Mouse (Mus musculus) myocyte (in vitro differentiated cells): Measurements from ENCODE around the gene Gm609. TPM values are rescaled to one million over a fixed set of nuclear protein-coding genes. Genes with fewer than 3 reads are reported as not detected.
"Not testable (repeated sequence)": the region's sequence is repeated elsewhere in the genome, so short reads cannot be mapped to it uniquely, and the experiment has no call there.

Experiments used
- H3K27me3 ChIP-seq: one replicate; pipeline ENCODE4 v1.6.1; 2011; ENCODE audit not compliant: control insufficient read depth, insufficient read depth, insufficient read length
- H3K36me3 ChIP-seq: one replicate; pipeline ENCODE4 v1.6.1; 2011; ENCODE audit not compliant: control insufficient read depth, insufficient read depth
- H3K4me2 ChIP-seq: one replicate; pipeline ENCODE4 v1.6.1; 2011; ENCODE audit warnings: low read depth, control low read depth
- H3K4me3 ChIP-seq: one replicate; pipeline ENCODE4 v1.5.1; 2011; ENCODE audit warnings: mild to moderate bottlenecking, control low read depth, moderate library complexity
- H3K79me2 ChIP-seq: one replicate; pipeline ENCODE4 v1.6.1; 2011; ENCODE audit not compliant: control insufficient read depth, insufficient read depth
- H3ac ChIP-seq: one replicate; pipeline ENCODE4 v1.6.1; 2011; ENCODE audit not compliant: control insufficient read depth, insufficient read length
- CEBPB ChIP-seq: IDR thresholded peaks from 2 replicates; pipeline ENCODE4 v1.6.1; 2011; ENCODE audit warnings: mild to moderate bottlenecking, moderate library complexity; ENCODE audit not compliant: poor library complexity, insufficient read depth, severe bottlenecking
- E2F4 ChIP-seq: IDR thresholded peaks from one replicate; pipeline ENCODE4 v1.6.1; 2011; ENCODE audit warnings: mild to moderate bottlenecking, control low read depth, moderate library complexity; ENCODE audit not compliant: insufficient read depth
- MAX ChIP-seq: IDR thresholded peaks from one replicate; pipeline ENCODE4 v1.6.1; 2011; ENCODE audit warnings: low read depth, mild to moderate bottlenecking, control low read depth
- MYOD1 ChIP-seq, 3 experiments: IDR thresholded peaks; one replicate each; pipeline ENCODE4 v1.6.1; 2011; ENCODE audit warnings: control low read depth in 2 of 3, low read depth in 2 of 3, mild to moderate bottlenecking in 2 of 3, moderate library complexity in 1 of 3; ENCODE audit not compliant: insufficient read length in 2 of 3, control insufficient read depth in 1 of 3
- MYOG ChIP-seq, 3 experiments: IDR thresholded peaks; one replicate each; pipeline ENCODE4 v1.6.1; 2011; ENCODE audit warnings: control low read depth in 2 of 3, low read depth in 2 of 3, mild to moderate bottlenecking in 2 of 3; ENCODE audit not compliant: insufficient read length in 2 of 3, control insufficient read depth in 1 of 3, insufficient read depth in 1 of 3
- POLR2A ChIP-seq: IDR thresholded peaks from one replicate; pipeline ENCODE4 v1.6.1; 2011; ENCODE audit warnings: low read depth, mild to moderate bottlenecking, control low read depth, moderate library complexity; ENCODE audit not compliant: insufficient read length
- POLR2AphosphoS2 ChIP-seq: IDR thresholded peaks from one replicate; pipeline ENCODE4 v1.6.1; 2011; ENCODE audit warnings: low read depth, control low read depth; ENCODE audit not compliant: insufficient read length
- REST ChIP-seq: IDR thresholded peaks from one replicate; pipeline ENCODE4 v1.6.1; 2011; ENCODE audit warnings: mild to moderate bottlenecking, control low read depth, moderate library complexity; ENCODE audit not compliant: insufficient read depth, insufficient read length
- SRF ChIP-seq: IDR thresholded peaks from one replicate; pipeline ENCODE4 v1.6.1; 2011; ENCODE audit warnings: low read depth; ENCODE audit not compliant: control insufficient read depth, insufficient read length
- TCF12 ChIP-seq: IDR thresholded peaks from one replicate; pipeline ENCODE4 v1.6.1; 2011; ENCODE audit warnings: mild to moderate bottlenecking, control low read depth; ENCODE audit not compliant: poor library complexity, insufficient read depth, severe bottlenecking
- TCF3 ChIP-seq: IDR thresholded peaks from one replicate; pipeline ENCODE4 v1.6.1; 2011; ENCODE audit warnings: low read depth, control low read depth; ENCODE audit not compliant: insufficient read length
- USF1 ChIP-seq: IDR thresholded peaks from one replicate; pipeline ENCODE4 v1.6.1; 2011; ENCODE audit warnings: low read depth, mild to moderate bottlenecking, control low read depth, moderate library complexity
- polyA plus RNA-seq: library from polyadenylated mRNA; unstranded; fragments of >200 nt; fragmentation: generic; extraction: Trizol; gene quantifications from one replicate; pipeline ENCODE4 v1.2.1, GENCODE M21; 2012; ENCODE audit warnings: missing spikeins

Gm609 gene
- polyA plus RNA-seq, 1 experiment: not detected

DNA sequence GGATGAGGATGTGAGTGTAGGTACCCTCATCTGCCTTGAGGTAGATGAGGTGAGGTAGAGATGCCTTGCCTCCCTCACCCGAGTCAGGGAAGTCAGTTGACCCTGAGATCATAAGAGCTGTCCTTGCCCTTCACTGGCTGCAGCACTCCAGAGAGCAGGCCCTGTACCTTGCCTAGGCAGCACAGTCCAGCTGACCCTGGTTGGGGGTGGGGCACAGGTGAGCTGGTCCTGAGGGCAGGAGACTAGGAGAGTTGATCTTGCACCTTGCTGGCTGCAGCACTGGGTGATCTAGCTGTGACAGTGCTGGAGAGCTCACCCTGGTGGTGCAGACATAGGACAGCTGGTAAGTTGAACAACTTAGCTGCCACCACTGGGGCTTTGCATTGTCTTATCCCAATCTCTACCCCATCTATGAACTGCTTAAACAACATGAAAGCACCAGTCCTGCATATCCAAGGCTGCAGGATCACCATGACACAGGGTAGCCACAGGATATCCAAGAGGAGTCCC lies 55.5 kb downstream of the Gm609 start:
- H3K4me3 ChIP-seq: no peak overlapping the region
- H3K4me2 ChIP-seq: no peak overlapping the region
- no peaks in the 10 kb centered on the region for H3K36me3 ChIP-seq
- no peaks in the 10 kb centered on the region for H3K27me3 ChIP-seq
- no peak for TF ChIP-seq USF1
- no peak for TF ChIP-seq TCF12
- TF ChIP-seq MYOD1 (IDR thresholded peaks at IDR 0.05; ENCODE audit: control insufficient read depth in 1 of 3, insufficient read length in 2 of 3, low read depth in 2 of 3): no peak
- no peak for TF ChIP-seq MAX
- no peak for TF ChIP-seq POLR2A
- TF ChIP-seq SRF: no peak
- no peak for TF ChIP-seq TCF3
- TF ChIP-seq CEBPB: no peak
- no peak for TF ChIP-seq POLR2AphosphoS2
- no peak for TF ChIP-seq REST
- TF ChIP-seq E2F4: no peak
- TF ChIP-seq MYOG (IDR thresholded peaks at IDR 0.05; ENCODE audit: control insufficient read depth in 1 of 3, insufficient read depth in 1 of 3, insufficient read length in 2 of 3, low read depth in 2 of 3): no peak
- no peaks in the 10 kb centered on the region for H3K79me2 ChIP-seq
- no peak overlapping the region for H3ac ChIP-seq

DNA sequence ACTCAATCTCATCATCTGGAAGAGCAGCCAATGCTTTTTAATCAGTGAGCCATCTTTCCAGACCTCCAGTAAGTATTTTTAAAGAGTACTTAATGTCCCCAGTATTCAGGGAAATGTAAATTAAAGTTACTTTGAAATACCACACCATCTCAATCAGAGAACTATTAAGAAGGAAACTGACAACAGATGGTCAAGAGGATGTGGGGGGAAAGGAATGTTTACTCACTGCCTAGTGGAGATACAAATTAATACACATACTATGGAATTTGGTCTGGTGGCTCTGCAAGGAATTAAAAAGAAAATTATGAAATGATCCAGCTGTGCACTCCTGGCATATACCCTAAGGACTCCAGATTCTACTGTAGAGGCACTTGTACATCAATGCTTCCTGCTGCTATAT lies 57.2 kb downstream of the Gm609 start:
- no peaks in the 10 kb centered on the region for H3K79me2 ChIP-seq
- no peak overlapping the region for H3K4me3 ChIP-seq
- no peaks in the 10 kb centered on the region for H3K36me3 ChIP-seq
- H3K27me3 ChIP-seq: no peaks in the 10 kb centered on the region
- H3K4me2 ChIP-seq: no peak overlapping the region
- H3ac ChIP-seq: no peak overlapping the region
- no peak for TF ChIP-seq REST
- TF ChIP-seq POLR2AphosphoS2: no peak
- TF ChIP-seq MAX: no peak
- TF ChIP-seq MYOD1 (IDR thresholded peaks at IDR 0.05; ENCODE audit: control insufficient read depth in 1 of 3, insufficient read length in 2 of 3, low read depth in 2 of 3): no peak
- TF ChIP-seq MYOG (IDR thresholded peaks at IDR 0.05; ENCODE audit: control insufficient read depth in 1 of 3, insufficient read depth in 1 of 3, insufficient read length in 2 of 3, low read depth in 2 of 3): no peak
- TF ChIP-seq TCF12: no peak
- no peak for TF ChIP-seq SRF
- no peak for TF ChIP-seq USF1
- no peak for TF ChIP-seq TCF3
- no peak for TF ChIP-seq POLR2A
- no peak for TF ChIP-seq CEBPB
- no peak for TF ChIP-seq E2F4

DNA sequence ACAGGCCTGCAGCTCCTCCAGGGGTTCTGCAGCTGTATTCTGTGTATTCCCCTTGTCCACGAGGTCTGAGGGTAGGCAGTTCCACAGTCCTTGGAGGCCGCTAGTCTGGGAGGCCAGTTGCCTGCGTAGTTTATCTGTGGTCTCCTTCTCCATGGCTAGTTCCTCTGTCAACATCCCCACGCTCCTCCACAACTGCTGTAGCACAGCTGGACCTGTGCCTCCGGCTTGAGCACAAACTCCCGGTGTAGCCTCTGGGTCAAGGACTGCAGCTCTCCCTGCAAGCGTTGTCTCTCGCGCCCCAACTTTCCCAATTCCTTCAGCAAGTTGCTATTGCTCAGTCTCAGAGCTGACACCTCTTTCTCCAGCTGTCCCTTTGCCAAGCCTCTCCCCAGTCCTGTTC lies 65.1 kb downstream of the Gm609 start:
- H3K4me2 ChIP-seq: no peak overlapping the region
- no peaks in the 10 kb centered on the region for H3K79me2 ChIP-seq
- TF ChIP-seq CEBPB: no peak
- TF ChIP-seq POLR2A: no peak
- TF ChIP-seq SRF: no peak
- no peak for TF ChIP-seq USF1
- no peak for TF ChIP-seq MAX
- no peak for TF ChIP-seq TCF3
- no peak for TF ChIP-seq REST
- TF ChIP-seq MYOD1 (IDR thresholded peaks at IDR 0.05; ENCODE audit: control insufficient read depth in 1 of 3, insufficient read length in 2 of 3, low read depth in 2 of 3): no peak
- no peak for TF ChIP-seq E2F4
- no peak for TF ChIP-seq POLR2AphosphoS2
- no peak for TF ChIP-seq TCF12
- no peak for TF ChIP-seq MYOG (IDR thresholded peaks at IDR 0.05; ENCODE audit: control insufficient read depth in 1 of 3, insufficient read depth in 1 of 3, insufficient read length in 2 of 3, low read depth in 2 of 3)
- no peak overlapping the region for H3K4me3 ChIP-seq
- no peak overlapping the region for H3ac ChIP-seq
- H3K36me3 ChIP-seq: no peaks in the 10 kb centered on the region
- H3K27me3 ChIP-seq: no peaks in the 10 kb centered on the region

DNA sequence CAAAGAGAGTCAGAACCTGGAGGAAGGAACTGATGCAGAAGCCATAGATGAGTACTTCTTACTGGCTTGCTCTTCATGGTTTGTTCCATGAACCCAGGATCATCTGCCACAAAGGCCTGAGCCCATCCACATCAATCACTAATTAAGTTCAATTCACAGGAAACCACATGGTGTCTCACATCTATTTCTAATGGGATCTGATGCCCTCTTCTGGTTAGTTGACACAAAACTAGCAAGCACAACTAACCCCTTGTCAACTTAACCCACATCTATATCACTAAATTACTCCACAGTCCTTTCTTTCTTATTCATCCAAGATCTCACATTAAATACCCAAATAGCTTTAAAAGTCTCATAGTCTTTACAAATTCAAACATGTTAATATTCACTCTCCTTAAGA lies 79.3 kb downstream of the Gm609 start:
- no peak for TF ChIP-seq MYOD1 (IDR thresholded peaks at IDR 0.05; ENCODE audit: control insufficient read depth in 1 of 3, insufficient read length in 2 of 3, low read depth in 2 of 3)
- no peak for TF ChIP-seq POLR2AphosphoS2
- no peak for TF ChIP-seq MAX
- no peak for TF ChIP-seq CEBPB
- TF ChIP-seq SRF: no peak
- no peak for TF ChIP-seq E2F4
- no peak for TF ChIP-seq MYOG (IDR thresholded peaks at IDR 0.05; ENCODE audit: control insufficient read depth in 1 of 3, insufficient read depth in 1 of 3, insufficient read length in 2 of 3, low read depth in 2 of 3)
- no peak for TF ChIP-seq TCF3
- no peak for TF ChIP-seq REST
- TF ChIP-seq POLR2A: no peak
- TF ChIP-seq TCF12: no peak
- TF ChIP-seq USF1: no peak
- Histone ChIP-seq H3K4me3 (no peak overlapping the region), H3K27me3 (no peaks in the 10 kb centered on the region), H3K4me2 (no peak overlapping the region), H3K79me2 (no peaks in the 10 kb centered on the region), H3ac (no peak overlapping the region), H3K36me3 (no peaks in the 10 kb centered on the region)

DNA sequence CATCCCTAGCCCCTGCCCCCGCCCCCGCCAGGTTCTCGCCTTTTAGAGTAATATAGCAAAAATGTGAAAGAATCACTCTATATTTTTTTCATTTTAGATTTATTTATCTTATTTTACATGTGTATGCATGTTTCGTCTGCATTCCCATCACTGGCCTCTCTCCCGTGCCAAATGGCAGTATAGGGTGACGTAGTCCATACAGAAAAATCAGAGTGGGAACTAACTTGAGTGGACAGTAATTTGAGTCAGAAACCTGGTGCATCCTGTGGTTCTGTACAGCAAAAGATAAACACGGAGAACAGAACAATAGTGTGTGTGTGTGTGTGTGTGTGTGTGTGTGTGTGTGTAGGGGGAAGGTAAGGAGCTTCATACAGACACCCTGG lies 83.7 kb downstream of the Gm609 start:
- Histone ChIP-seq H3K4me2 (peak overlapping the region; percentile 73), H3K79me2 (peaks cover 36% of the 10 kb centered on the region), H3ac (peak overlapping the region; percentile 20), H3K4me3 (peak overlapping the region; percentile 63)
- not testable (repeated sequence) for H3K27me3 ChIP-seq, H3K36me3 ChIP-seq
